Mouse (Mus musculus) heart, postnatal 14 days (tissue): ENCODE results near the gene Snrpe. TPM values are rescaled to one million over a fixed set of nuclear protein-coding genes. Genes with fewer than 3 reads are reported as not detected.

ENCODE experiments used
- total RNA-seq, 2 experiments: library from RNA; stranded (reverse); gene quantifications; 2 replicates each; pipeline ENCODE4 v1.2.3; 2021

Gene Snrpe
- total RNA-seq, 2 experiments from 2014 or later: 77.8 to 81.2 TPM

Other genes with a start within 250 kb of the Snrpe start
- gene Etnk2, start 246.7 kb downstream of the Snrpe start, total RNA-seq: under 1 TPM; 0.49 to 0.67 TPM
- gene Sox13, start 185.9 kb downstream of the Snrpe start, total RNA-seq: 10 to 100 TPM; 22.3 to 23.9 TPM
- gene Zbed6, start 50.6 kb upstream of the Snrpe start, total RNA-seq: 1 to 10 TPM; 3.4 to 5.8 TPM
- 10 to 100 TPM; 28.3 to 29.5 TPM for gene Gm38394, start 51.0 kb upstream of the Snrpe start, total RNA-seq
- under 1 TPM; 0.19 to 0.51 TPM for gene Lax1, start 79.8 kb upstream of the Snrpe start, total RNA-seq
- 10 to 100 TPM; 29.9 to 32.2 TPM for gene Atp2b4, start 190.8 kb upstream of the Snrpe start, total RNA-seq